Mouse (Mus musculus) heart, embryonic 15.5 days (tissue): Measurements from ENCODE around the gene Gm20662. TPM values are rescaled to one million over a fixed set of nuclear protein-coding genes. Genes with fewer than 3 reads are reported as not detected.
A peak's percentile ranks its signal among the peaks of the same experiment; 100 is the strongest.

Experiments
- ATAC-seq: fragments of 200-750 bp; cut with Nextera tagmentation; replicated peaks from 2 replicates; pipeline ENCODE4 v1.8.0; 2017; ENCODE audit warnings: low read depth, moderate TSS enrichment; ENCODE audit not compliant: insufficient number of reproducible peaks, insufficient read depth, low FRiP score
- H3K27ac ChIP-seq: fragments of 300-500 bp; sonication (generic); 2 replicates; pipeline ENCODE4 v1.5.1; 2015; ENCODE audit warnings: mild to moderate bottlenecking, inconsistent platforms
- H3K27me3 ChIP-seq: fragments of 300-500 bp; sonication (generic); 2 replicates; pipeline ENCODE4 v1.6.1; 2015; ENCODE audit warnings: inconsistent platforms
- H3K36me3 ChIP-seq: fragments of 300-500 bp; sonication (generic); 2 replicates; pipeline ENCODE4 v1.6.1; 2015; ENCODE audit warnings: mild to moderate bottlenecking, inconsistent platforms
- H3K4me1 ChIP-seq: fragments of 300-500 bp; sonication (generic); replicated peaks from 2 replicates; pipeline ENCODE4 v1.6.1; 2015; ENCODE audit warnings: inconsistent platforms
- H3K4me2 ChIP-seq: fragments of 300-500 bp; sonication (generic); 2 replicates; pipeline ENCODE4 v1.6.1; 2015; ENCODE audit warnings: inconsistent platforms, mild to moderate bottlenecking, moderate library complexity
- H3K4me3 ChIP-seq: fragments of 300-500 bp; sonication (generic); 2 replicates; pipeline ENCODE4 v1.5.1; 2015; ENCODE audit warnings: mild to moderate bottlenecking, inconsistent platforms
- H3K9ac ChIP-seq: fragments of 300-500 bp; sonication (generic); 2 replicates; pipeline ENCODE4 v1.6.1; 2015; ENCODE audit warnings: mild to moderate bottlenecking, inconsistent platforms
- H3K9me3 ChIP-seq: fragments of 300-500 bp; sonication (generic); replicated peaks from 2 replicates; pipeline ENCODE4 v1.6.1; 2016; ENCODE audit warnings: inconsistent platforms
- WGBS: fragments of 180-500 bp; shearing (Covaris S2); methylation state at CpG from one replicate; pipeline ENCODE4 v1.1.7; 2015; ENCODE audit warnings: mixed read lengths; 5-methylcytosine and 5-hydroxymethylcytosine counted together
- polyA plus RNA-seq: library from polyadenylated mRNA; unstranded; fragments of >200 nt; fragmentation: Nextera tagmentation; extraction: Ambion mirVana; gene quantifications from 2 replicates; pipeline ENCODE4 v1.2.1, GENCODE M21; 2015

Gm20662 gene
- polyA plus RNA-seq, 1 experiment from 2014 or later, result 0.19 TPM

DNA sequence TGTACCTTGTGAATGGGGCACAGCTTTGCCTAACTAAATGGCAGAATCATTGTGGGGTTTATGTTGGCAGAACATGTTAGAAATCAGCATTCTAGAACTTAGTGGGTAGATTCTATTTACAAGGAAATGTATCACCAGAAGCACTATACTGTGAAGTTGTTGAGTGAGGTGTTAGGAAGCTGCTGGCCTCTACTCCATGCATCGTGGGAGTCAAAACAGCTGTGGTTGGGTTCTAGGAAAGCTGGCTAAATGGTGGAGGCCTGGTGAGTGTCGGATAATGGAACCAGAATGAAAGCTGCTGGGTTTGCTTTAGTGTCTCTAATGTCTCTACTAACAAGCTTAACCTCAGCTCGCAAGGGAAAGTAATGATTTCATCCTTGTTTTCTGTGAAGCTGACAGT, 21.0 kb downstream of the Gm20662 start:
- H3K4me3 ChIP-seq, result no peak overlapping the region
- no peak for ATAC-seq
- H3K4me1 ChIP-seq, result peaks cover 12% of the 10 kb centered on the region
- 82% methylated on average over 3 of the region's 3 CpGs for WGBS
- no peaks in the 10 kb centered on the region for H3K27me3 ChIP-seq
- H3K27ac ChIP-seq, result no peak overlapping the region
- no peak overlapping the region for H3K9ac ChIP-seq
- no peak overlapping the region for H3K4me2 ChIP-seq
- peaks cover 8% of the 10 kb centered on the region; the same call in 1 of the 2 replicates for H3K36me3 ChIP-seq
- H3K9me3 ChIP-seq, result no peaks in the 10 kb centered on the region

GRCm38 (mm10) chr9:108020741-108021140, 24.6 kb downstream of the Gm20662 start:
- peaks cover 12% of the 10 kb centered on the region for H3K4me1 ChIP-seq
- H3K4me3 ChIP-seq, result no peak overlapping the region
- no peak overlapping the region for H3K9ac ChIP-seq
- peak overlapping the region; percentile 54 for H3K27ac ChIP-seq
- no peaks in the 10 kb centered on the region for H3K9me3 ChIP-seq
- peaks cover 19% of the 10 kb centered on the region for H3K36me3 ChIP-seq
- 0 out of 2 replicates have a peak overlapping the region, but pooled peaks have one; percentile 29 for H3K4me2 ChIP-seq
- H3K27me3 ChIP-seq, result no peaks in the 10 kb centered on the region
- WGBS, result 86% methylated on average over 1 of the region's 1 CpGs
- ATAC-seq, result no peak

GRCm38 (mm10) chr9:108023216-108023615, 27.1 kb downstream of the Gm20662 start:
- no peak overlapping the region for H3K4me3 ChIP-seq
- no peaks in the 10 kb centered on the region for H3K27me3 ChIP-seq
- H3K4me1 ChIP-seq, result peaks cover 12% of the 10 kb centered on the region
- 88% methylated on average over 3 of the region's 3 CpGs for WGBS
- no peak overlapping the region for H3K4me2 ChIP-seq
- no peak overlapping the region for H3K27ac ChIP-seq
- H3K36me3 ChIP-seq, result peaks cover 39% of the 10 kb centered on the region
- no peak overlapping the region for H3K9ac ChIP-seq
- ATAC-seq, result no peak
- no peaks in the 10 kb centered on the region for H3K9me3 ChIP-seq

- ATAC-seq, result no peak
- H3K36me3 ChIP-seq, result peaks cover 42% of the 10 kb centered on the region
- no peaks in the 10 kb centered on the region for H3K27me3 ChIP-seq
- 95% methylated on average over 3 of the region's 3 CpGs for WGBS
- H3K4me1 ChIP-seq, result peaks cover 1% of the 10 kb centered on the region; the same call in 1 of the 2 replicates
- no peak overlapping the region for H3K27ac ChIP-seq
- H3K4me2 ChIP-seq, result no peak overlapping the region
- no peak overlapping the region for H3K4me3 ChIP-seq
- H3K9me3 ChIP-seq, result no peaks in the 10 kb centered on the region
- H3K9ac ChIP-seq, result no peak overlapping the region
These were observed 30.4 kb downstream of the Gm20662 start for GRCm38 (mm10) chr9:108026584-108026983.

GRCm38 (mm10) chr9:108027867-108028266, 31.7 kb downstream of the Gm20662 start:
- Histone ChIP-seq H3K9me3 (no peaks in the 10 kb centered on the region), H3K9ac (no peak overlapping the region), H3K4me1 (no peaks in the 10 kb centered on the region), H3K4me3 (no peak overlapping the region), H3K4me2 (no peak overlapping the region), H3K27ac (no peak overlapping the region), H3K27me3 (no peaks in the 10 kb centered on the region), H3K36me3 (peaks cover 49% of the 10 kb centered on the region)
- ATAC-seq, result no peak
- WGBS, result 93% methylated on average over 3 of the region's 3 CpGs

DNA sequence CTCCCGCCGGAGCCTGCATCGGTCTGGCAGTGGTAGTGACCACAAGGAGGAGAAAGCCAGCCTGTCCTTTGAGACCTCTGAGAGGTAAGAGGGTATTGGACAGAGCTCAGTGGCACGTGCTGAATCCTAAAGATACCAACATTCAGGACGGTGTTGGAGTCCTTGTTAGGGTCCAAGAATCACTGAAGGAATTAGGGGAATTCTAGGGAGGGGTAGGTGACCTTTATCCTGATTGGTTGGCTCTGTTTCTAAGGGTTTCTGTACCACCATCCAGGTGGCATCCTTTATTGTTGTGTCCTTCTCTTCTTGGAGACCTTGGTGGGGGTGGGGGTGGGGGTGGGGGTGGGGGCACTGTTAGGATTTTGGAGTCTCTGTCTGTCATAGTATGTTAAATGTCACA, 36.0 kb downstream of the Gm20662 start:
- Histone ChIP-seq H3K4me3 (no peak overlapping the region), H3K27me3 (no peaks in the 10 kb centered on the region), H3K4me1 (no peaks in the 10 kb centered on the region), H3K9me3 (no peaks in the 10 kb centered on the region), H3K36me3 (peaks cover 38% of the 10 kb centered on the region), H3K27ac (no peak overlapping the region), H3K9ac (no peak overlapping the region), H3K4me2 (no peak overlapping the region)
- ATAC-seq, result no peak
- WGBS, result 85% methylated on average over 5 of the region's 5 CpGs

DNA sequence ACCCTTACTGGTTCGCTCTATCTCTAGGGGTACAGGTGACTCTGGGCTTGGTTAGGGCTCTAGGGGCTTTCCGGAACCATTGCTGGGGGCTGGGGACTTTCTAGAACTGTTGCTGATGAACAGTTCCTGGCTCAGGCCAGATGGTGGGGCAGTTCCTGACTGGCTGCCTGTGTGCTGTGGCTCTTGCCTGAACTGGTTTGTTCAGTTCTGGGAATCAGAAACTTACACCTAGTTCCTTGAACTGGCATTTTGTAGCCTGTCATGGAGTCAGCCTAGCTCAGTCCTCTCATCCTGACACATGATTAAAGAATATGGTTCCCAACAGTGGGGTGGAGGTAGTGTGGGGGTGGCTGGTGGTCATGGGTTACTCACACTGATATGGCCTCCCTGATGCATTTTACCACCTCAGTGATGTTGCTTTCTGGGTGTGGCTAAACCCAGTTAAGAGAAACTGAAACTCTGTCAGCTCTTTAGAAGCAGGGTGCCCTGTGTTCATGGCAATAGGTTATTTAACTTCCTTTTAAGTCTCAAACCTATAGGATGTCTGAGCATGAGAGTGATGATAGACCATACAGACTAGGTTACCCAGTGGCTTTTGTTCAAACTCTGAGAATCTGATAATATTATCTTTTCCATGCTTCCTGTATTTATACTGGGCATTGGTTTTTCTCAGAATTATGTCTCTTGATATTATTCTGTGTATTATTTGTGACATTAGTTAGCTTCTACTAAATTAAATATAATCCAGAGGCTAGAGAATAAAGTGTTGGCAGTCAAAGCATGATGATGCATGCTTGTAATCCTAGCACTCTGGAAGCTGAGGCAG, 39.4 kb downstream of the Gm20662 start:
- Histone ChIP-seq H3K27me3 (no peaks in the 10 kb centered on the region), H3K4me1 (no peaks in the 10 kb centered on the region), H3K27ac (no peak overlapping the region), H3K9me3 (no peaks in the 10 kb centered on the region), H3K4me3 (no peak overlapping the region), H3K36me3 (peaks cover 35% of the 10 kb centered on the region), H3K4me2 (no peak overlapping the region), H3K9ac (no peak overlapping the region)
- ATAC-seq, result no peak
- 92% methylated on average over 2 of the region's 2 CpGs for WGBS

DNA sequence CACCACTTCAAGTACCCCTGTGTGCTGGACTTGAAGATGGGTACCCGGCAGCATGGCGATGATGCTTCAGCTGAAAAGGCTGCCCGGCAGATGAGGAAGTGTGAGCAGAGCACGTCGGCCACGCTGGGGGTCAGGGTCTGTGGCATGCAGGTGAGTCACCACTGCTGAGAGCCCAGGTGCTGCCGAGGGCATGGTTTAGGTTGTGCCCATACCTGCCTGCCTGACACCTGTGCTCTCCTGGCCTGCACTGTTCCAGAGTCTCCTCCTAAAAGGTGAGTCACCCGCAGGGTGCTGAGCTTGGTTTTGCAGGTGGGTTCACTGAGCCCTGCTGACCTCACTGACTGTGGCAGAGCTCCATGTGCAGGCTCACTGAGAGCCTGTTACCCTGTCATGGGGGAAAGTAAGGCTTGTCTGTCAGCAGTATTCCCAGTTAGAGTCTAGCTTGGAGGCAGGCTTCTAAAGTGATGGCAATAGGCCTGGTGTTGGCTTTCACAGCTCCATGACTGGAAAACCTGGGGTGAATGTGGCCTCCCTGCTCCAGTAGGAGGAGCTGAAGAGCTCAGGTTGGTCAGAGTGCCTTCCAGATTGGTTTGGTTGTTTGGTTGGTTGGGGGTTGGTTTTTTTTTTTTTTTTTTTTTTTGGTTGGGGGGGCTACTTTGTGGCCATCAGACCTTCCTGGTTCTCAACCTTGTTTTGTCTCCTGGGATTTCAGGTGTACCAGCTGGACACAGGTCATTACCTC, 48.8 kb downstream of the Gm20662 start:
- no peak overlapping the region for H3K4me3 ChIP-seq
- ATAC-seq, result no peak
- no peak overlapping the region for H3K9ac ChIP-seq
- peaks cover 20% of the 10 kb centered on the region for H3K4me1 ChIP-seq
- H3K4me2 ChIP-seq, result no peak overlapping the region
- peaks cover 52% of the 10 kb centered on the region for H3K36me3 ChIP-seq
- WGBS, result 93% methylated on average over 8 of the region's 8 CpGs
- H3K27ac ChIP-seq, result no peak overlapping the region
- H3K27me3 ChIP-seq, result no peaks in the 10 kb centered on the region
- no peaks in the 10 kb centered on the region for H3K9me3 ChIP-seq

- no peak overlapping the region for H3K4me3 ChIP-seq
- WGBS, result 92% methylated on average over 4 of the region's 4 CpGs
- no peak overlapping the region for H3K9ac ChIP-seq
These were observed 50.4 kb downstream of the Gm20662 start for GRCm38 (mm10) chr9:108046582-108046981.

GRCm38 (mm10) chr9:108047601-108048565, 51.7 kb downstream of the Gm20662 start:
- Histone ChIP-seq H3K4me1 (peaks cover 34% of the 10 kb centered on the region), H3K9ac (peak overlapping the region; percentile 54), H3K4me3 (peak overlapping the region; percentile 77), H3K4me2 (peak overlapping the region; percentile 88), H3K9me3 (no peaks in the 10 kb centered on the region), H3K27ac (peak overlapping the region; percentile 82), H3K27me3 (no peaks in the 10 kb centered on the region), H3K36me3 (peaks cover 43% of the 10 kb centered on the region)
- no peak for ATAC-seq
- 34% methylated on average over 17 of the region's 17 CpGs for WGBS

More at GRCm38 (mm10) chr9:108046582-108046981, 50.4 kb downstream of the Gm20662 start:
- no peaks in the 10 kb centered on the region for H3K27me3 ChIP-seq
- no peak overlapping the region for H3K4me2 ChIP-seq
- no peak overlapping the region for H3K27ac ChIP-seq
- peaks cover 53% of the 10 kb centered on the region for H3K36me3 ChIP-seq
- H3K9me3 ChIP-seq, result no peaks in the 10 kb centered on the region
- ATAC-seq, result no peak
- peaks cover 27% of the 10 kb centered on the region for H3K4me1 ChIP-seq

GRCm38 (mm10) chr9:108048566-108048955, 52.4 kb downstream of the Gm20662 start:
- Histone ChIP-seq H3K27ac (peak overlapping the region; percentile 82), H3K9me3 (no peaks in the 10 kb centered on the region), H3K9ac (peak overlapping the region; percentile 54), H3K4me1 (peaks cover 41% of the 10 kb centered on the region), H3K4me2 (peak overlapping the region; percentile 88), H3K36me3 (peaks cover 38% of the 10 kb centered on the region), H3K4me3 (peak overlapping the region; percentile 77), H3K27me3 (no peaks in the 10 kb centered on the region)
- ATAC-seq, result peak; percentile 44; the same call in 1 of the 2 replicates
- WGBS, result 2% methylated on average over 19 of the region's 19 CpGs
